Mouse (Mus musculus) erythroblast, embryonic 14.5 days (primary cell): ENCODE measurements around the gene Dcaf6. TPM values are rescaled to one million over a fixed set of nuclear protein-coding genes. Genes with fewer than 3 reads are reported as not detected.
"Not testable (repeated sequence)": the region's sequence is repeated elsewhere in the genome, so short reads cannot be mapped to it uniquely, and the experiment has no call there.

Experiments used
- H3K27me3 ChIP-seq: 2 replicates; pipeline ENCODE4 v1.6.1; 2012; ENCODE audit warnings: inconsistent platforms; ENCODE audit not compliant: control insufficient read depth
- H3K36me3 ChIP-seq: 2 replicates; pipeline ENCODE4 v1.6.1; 2012; ENCODE audit warnings: mild to moderate bottlenecking, inconsistent platforms; ENCODE audit not compliant: control insufficient read depth
- H3K4me1 ChIP-seq: 2 replicates; pipeline ENCODE4 v1.6.1; 2012; ENCODE audit warnings: inconsistent platforms; ENCODE audit not compliant: control insufficient read depth
- H3K4me3 ChIP-seq: replicated peaks from 2 replicates; pipeline ENCODE3; 2012; ENCODE audit warnings: moderate library complexity, mild to moderate bottlenecking, inconsistent platforms
- H3K9me3 ChIP-seq: 2 replicates; pipeline ENCODE4 v1.6.1; 2012; ENCODE audit warnings: low read length, inconsistent platforms, mixed read lengths; ENCODE audit not compliant: control insufficient read depth
- GATA1 ChIP-seq: IDR thresholded peaks from 2 replicates; pipeline ENCODE4 v1.6.1; 2012; ENCODE audit warnings: low read length, inconsistent platforms, mixed read lengths
- TAL1 ChIP-seq: IDR thresholded peaks from 3 replicates; pipeline ENCODE4 v1.6.1; 2012; ENCODE audit warnings: low read length, inconsistent platforms, mixed read lengths
- polyA plus RNA-seq: library from polyadenylated mRNA; stranded (reverse); fragments of >175 nt; gene quantifications from 2 replicates; pipeline ENCODE4 v1.2.3, GENCODE M21; 2012

Gene Dcaf6
- polyA plus RNA-seq, 1 experiment = 5.3 TPM

GRCm38 (mm10) chr1:165373839-165374238 lies 86.4 kb downstream of the Dcaf6 start:
- Histone ChIP-seq H3K4me3 (no peak overlapping the region), H3K9me3 (no peaks in the 10 kb centered on the region), H3K27me3 (no peaks in the 10 kb centered on the region), H3K4me1 (peaks cover 9% of the 10 kb centered on the region), H3K36me3 (peaks cover 28% of the 10 kb centered on the region)
- TF ChIP-seq GATA1 (no peak), TAL1 (no peak)

- no peak for TF ChIP-seq GATA1
- TF ChIP-seq TAL1 = no peak
- no peaks in the 10 kb centered on the region for H3K27me3 ChIP-seq
- no peak overlapping the region for H3K4me3 ChIP-seq
- no peaks in the 10 kb centered on the region for H3K4me1 ChIP-seq
- peaks cover 39% of the 10 kb centered on the region for H3K36me3 ChIP-seq
- H3K9me3 ChIP-seq = no peaks in the 10 kb centered on the region
These were observed 89.3 kb downstream of the Dcaf6 start for GRCm38 (mm10) chr1:165370990-165371389.

DNA sequence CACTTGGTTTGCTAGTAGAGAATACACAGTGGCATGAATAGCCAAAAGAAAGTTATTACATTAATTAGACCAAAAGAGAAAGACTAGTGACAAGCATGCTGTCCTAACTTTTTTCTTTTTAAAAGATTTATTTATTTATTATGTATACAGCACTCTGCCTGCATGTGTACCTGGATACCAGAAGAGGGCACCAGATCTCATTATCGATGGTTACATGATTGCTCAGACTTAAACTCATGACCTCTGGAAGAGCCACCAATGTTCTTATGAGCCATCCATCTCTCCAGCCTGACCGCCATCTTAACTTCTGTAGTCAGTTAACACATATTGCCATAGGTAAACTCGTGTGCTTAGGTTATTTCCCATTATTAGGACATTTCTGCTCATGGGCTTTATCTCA lies 95.2 kb downstream of the Dcaf6 start:
- Histone ChIP-seq H3K4me3 (no peak overlapping the region), H3K27me3 (no peaks in the 10 kb centered on the region), H3K36me3 (peaks cover 32% of the 10 kb centered on the region), H3K4me1 (no peaks in the 10 kb centered on the region), H3K9me3 (no peaks in the 10 kb centered on the region)
- no peak for TF ChIP-seq GATA1
- TF ChIP-seq TAL1 = no peak

DNA sequence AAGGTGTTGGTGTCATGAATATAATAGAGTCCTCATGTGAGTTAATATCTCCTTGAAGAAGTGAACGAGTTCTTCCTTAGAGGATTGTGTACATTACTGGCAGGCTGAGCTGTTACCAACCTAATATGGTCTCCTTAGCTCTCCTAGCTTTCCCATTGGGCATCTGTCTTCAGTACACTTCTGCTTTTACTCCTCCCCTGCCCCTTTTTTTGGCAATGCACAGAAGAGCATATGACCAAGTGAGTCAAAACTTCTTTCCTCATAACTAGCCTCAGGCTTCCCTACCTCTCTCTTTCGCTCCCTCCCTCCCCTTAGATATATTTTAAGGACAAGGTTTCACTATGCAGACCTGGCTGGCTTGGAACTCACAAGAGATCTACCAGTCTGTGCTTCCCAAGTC lies 97.0 kb downstream of the Dcaf6 start:
- H3K27me3 ChIP-seq = no peaks in the 10 kb centered on the region
- peaks cover 25% of the 10 kb centered on the region for H3K36me3 ChIP-seq
- H3K4me3 ChIP-seq = no peak overlapping the region
- no peaks in the 10 kb centered on the region for H3K4me1 ChIP-seq
- H3K9me3 ChIP-seq = no peaks in the 10 kb centered on the region
- TF ChIP-seq GATA1 (no peak), TAL1 (no peak)

DNA sequence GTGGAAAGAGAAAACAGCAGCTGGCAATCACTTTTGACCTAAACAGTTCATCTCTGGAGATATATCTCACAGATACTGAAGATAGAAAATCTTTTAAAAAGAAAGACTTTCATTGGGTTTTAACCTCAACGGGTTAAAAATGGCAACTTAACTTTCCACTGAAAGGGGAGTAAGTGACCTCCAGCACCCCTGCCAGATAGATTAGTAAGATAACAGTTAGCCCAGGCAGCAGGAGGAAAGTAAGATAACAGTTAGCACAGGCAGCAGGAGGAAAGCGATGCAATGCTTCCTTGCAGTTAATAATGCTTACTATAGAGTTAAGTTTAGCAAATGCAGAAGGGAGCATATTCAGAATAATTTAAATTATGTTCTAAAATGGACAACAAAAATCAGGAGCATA lies 103.9 kb downstream of the Dcaf6 start:
- Histone ChIP-seq H3K27me3 (no peaks in the 10 kb centered on the region), H3K9me3 (no peaks in the 10 kb centered on the region), H3K4me3 (no peak overlapping the region), H3K4me1 (peaks cover 14% of the 10 kb centered on the region), H3K36me3 (peaks cover 31% of the 10 kb centered on the region)
- TF ChIP-seq GATA1 = peak; percentile 29; the same call in 1 of the 2 replicates
- peak; percentile 35; the same call in 1 of the 3 replicates for TF ChIP-seq TAL1

DNA sequence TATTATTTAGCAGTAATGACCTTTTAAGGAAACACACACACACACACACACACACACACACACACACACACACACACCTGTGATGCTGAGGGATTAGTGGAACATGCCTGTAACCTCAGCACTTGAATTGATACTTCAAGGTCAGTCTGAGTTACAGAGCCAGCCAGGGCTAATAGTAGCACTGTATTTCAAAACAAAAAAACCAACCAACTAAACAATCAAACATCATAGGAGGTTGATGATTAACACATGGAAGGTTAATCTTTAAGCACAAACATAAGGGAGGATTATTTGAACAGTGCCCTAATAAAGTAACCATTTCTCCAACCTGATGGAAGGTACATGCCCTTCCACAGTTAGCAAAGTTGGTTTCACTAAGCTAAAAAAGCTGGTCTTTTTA lies 111.6 kb downstream of the Dcaf6 start:
- Histone ChIP-seq H3K4me1 (no peaks in the 10 kb centered on the region; the same call in 1 of the 2 replicates), H3K27me3 (no peaks in the 10 kb centered on the region), H3K36me3 (peaks cover 45% of the 10 kb centered on the region), H3K9me3 (no peaks in the 10 kb centered on the region), H3K4me3 (no peak overlapping the region)
- TF ChIP-seq TAL1 (no peak), GATA1 (no peak)

DNA sequence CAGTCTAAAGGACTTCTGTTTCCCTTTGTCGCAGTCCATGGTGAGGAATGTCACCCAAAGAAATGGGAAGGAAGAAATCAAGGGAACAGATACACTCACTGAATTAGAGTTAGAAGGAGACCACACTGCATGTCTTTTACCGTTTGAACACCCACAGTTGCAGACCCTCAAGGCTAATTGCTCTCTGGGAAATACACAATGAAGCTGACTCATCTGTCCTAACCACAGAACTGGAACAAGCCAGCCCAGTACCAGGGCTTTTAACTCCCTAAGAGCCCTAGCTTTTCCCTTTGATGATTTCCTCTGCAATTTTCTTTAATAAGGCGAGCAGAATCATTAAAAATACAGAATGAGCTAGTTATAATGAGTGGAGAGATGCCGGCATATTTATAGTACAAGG lies 115.8 kb downstream of the Dcaf6 start:
- Histone ChIP-seq H3K4me1 (no peaks in the 10 kb centered on the region), H3K9me3 (no peaks in the 10 kb centered on the region), H3K4me3 (no peak overlapping the region), H3K36me3 (peaks cover 24% of the 10 kb centered on the region), H3K27me3 (no peaks in the 10 kb centered on the region)
- TF ChIP-seq GATA1 (no peak), TAL1 (no peak)

GRCm38 (mm10) chr1:165342126-165342525 lies 118.1 kb downstream of the Dcaf6 start:
- Histone ChIP-seq H3K36me3 (peaks cover 33% of the 10 kb centered on the region), H3K9me3 (no peaks in the 10 kb centered on the region), H3K4me3 (no peak overlapping the region), H3K27me3 (no peaks in the 10 kb centered on the region), H3K4me1 (no peaks in the 10 kb centered on the region)
- no peak for TF ChIP-seq GATA1
- TF ChIP-seq TAL1 = no peak

GRCm38 (mm10) chr1:165332797-165333196 lies 127.5 kb downstream of the Dcaf6 start:
- Histone ChIP-seq H3K9me3 (no peaks in the 10 kb centered on the region), H3K4me1 (peaks cover 22% of the 10 kb centered on the region), H3K4me3 (no peak overlapping the region), H3K27me3 (no peaks in the 10 kb centered on the region), H3K36me3 (peaks cover 55% of the 10 kb centered on the region)
- TF ChIP-seq TAL1 = no peak
- no peak for TF ChIP-seq GATA1

GRCm38 (mm10) chr1:165330859-165331258 lies 129.4 kb downstream of the Dcaf6 start:
- H3K9me3 ChIP-seq = no peaks in the 10 kb centered on the region
- H3K36me3 ChIP-seq = peaks cover 58% of the 10 kb centered on the region
- no peak overlapping the region for H3K4me3 ChIP-seq
- TF ChIP-seq GATA1 (no peak), TAL1 (no peak)
- H3K4me1 ChIP-seq = peaks cover 32% of the 10 kb centered on the region
- H3K27me3 ChIP-seq = no peaks in the 10 kb centered on the region

DNA sequence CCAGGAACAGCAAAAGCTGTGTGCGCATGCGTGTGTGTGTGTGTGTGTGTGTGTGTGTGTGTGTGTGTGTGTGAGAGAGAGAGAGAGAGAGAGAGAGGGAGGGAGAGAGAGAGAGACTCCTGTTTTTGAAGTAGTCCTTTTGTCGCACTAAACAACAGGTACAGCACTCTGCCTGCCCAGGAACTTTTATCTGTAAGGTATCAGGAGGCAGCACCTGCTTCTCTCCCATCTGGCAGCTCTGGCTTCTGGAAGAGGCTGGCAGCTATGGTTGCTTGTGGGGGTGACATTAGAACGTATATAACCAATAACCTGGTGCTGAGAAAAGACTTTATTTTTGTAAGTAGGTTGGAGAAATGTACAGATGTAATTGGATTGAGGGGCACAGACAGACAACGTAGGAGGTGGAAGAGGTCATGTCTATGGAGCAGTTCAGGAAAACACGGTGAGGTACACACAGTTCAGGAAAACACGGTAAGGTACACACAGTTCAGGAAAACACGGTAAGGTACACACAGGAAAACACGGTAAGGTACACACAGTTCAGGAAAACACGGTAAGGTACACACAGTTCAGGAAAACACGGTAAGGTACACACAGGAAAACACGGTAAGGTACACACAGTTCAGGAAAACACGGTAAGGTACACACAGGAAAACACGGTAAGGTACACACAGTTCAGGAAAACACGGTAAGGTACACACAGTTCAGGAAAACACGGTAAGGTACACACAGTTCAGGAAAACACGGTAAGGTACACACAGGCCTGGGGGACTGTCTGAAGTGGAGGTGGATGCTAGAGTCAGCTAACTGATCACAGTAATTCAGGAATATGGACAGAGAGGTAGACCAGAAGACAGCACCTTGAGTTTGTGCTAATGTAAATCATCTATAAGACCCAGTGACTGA lies 131.6 kb downstream of the Dcaf6 start:
- peaks cover 36% of the 10 kb centered on the region for H3K4me1 ChIP-seq
- H3K27me3 ChIP-seq, H3K4me3 ChIP-seq, H3K9me3 ChIP-seq: not testable (repeated sequence)
- H3K36me3 ChIP-seq = peaks cover 56% of the 10 kb centered on the region
